Mouse (Mus musculus): ENCODE measurements around the gene Ptpdc1. TPM values are rescaled to one million over a fixed set of nuclear protein-coding genes. Genes with fewer than 3 reads are reported as not detected.

The Ptpdc1 gene
- 1 to 10 TPM; 1.8 to 2.3 TPM for total RNA-seq (2023)

DNA sequence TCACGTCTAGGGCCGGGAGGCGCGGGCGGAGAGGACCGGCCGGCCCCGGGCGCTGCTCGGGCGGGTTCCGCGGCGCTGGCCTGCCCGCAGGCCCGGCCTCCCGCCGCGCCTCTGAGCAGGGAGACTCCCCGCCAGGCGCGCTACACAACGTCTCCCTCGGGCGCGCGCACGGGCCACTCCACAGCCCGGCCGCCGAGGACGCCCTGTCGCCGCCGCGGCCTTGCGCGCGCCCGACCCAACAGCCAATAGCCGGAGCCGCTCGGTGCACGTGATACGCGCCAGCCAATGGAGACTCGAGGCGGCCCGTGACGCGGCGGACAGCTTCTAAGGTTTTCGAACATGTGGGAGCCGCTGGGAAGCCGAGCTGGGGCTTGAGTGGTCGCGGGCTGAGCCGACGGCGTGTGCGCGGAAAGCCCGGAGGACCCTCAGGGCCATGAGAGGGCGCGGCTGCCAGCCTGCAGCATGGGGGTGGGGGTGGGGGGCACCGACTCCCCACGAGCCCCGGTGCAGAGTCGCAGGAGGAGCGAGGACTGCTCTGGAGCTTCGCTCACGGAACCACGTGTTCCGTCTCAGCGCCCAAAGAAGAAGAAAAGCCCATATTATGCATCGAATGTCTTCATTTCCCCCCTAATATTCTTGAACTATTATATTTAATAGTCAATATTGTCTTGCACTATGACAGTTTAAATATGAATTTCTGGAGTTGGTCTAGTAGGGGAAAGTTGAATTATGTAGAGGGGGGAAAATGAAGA lies at the start of gene Ptpdc1:
Gene Ptpdc1, minus strand, starts transcription at position 232 of the 752 bp plus-strand sequence.

DNA sequence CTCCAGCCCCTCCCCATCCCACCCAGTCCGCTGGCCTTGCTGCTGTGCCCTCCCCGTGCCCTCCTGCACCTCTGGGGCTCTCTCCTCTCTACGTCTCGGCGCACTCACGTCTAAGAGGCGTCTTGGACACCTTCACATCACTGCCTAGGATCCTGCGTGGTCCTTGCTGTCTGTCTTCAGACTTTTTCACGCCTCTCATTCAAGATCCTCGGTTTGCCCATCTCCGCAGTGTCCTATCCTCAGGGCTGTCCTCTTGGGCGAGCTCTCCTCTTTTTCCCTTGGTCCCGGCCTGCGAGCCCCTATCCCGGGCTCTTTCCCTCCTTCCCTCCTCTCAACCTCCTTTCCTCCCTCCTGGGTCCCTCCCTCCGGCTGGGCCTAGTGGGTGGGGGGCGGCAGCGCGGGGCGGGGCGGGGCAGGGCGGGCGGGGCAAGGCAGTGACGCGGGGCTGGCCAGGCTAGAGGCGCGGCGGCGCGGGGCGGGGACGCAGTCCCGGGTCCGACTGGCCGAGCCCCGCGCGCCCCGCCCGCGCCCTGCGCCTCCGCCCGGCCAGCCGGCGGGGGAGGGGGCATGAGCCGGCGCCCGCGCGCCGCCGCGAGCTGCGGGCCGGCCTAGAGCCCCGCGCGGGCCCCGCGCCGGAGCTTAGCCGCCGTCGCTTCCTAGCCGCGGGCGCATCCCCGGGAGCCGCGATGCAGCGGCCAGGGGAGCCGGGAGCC lies 37.1 kb upstream of the Ptpdc1 start, which contains the start of gene Barx1:
Gene Barx1, plus strand, starts transcription at position 568 of the 713 bp plus-strand sequence.

Other genes starting within 250 kb of the Ptpdc1 start
- 1 to 10 TPM; 8.0 to 9.9 TPM for gene Zfp169, start 112.2 kb downstream of the Ptpdc1 start, total RNA-seq (2023)
- not detected for gene A830005F24Rik, start 112.1 kb downstream of the Ptpdc1 start, total RNA-seq (2023)
- gene Barx1, start 37.3 kb upstream of the Ptpdc1 start, total RNA-seq (2023): not detected
- 10 to 100 TPM; 29.8 to 29.9 TPM for gene Phf2, start 245.5 kb upstream of the Ptpdc1 start, total RNA-seq (2023)

Measured in neutrophil, adult 83 days (primary cell).